Mouse (Mus musculus) NIH3T3 (cell line): ENCODE measurements around the gene Depdc1b.

Experiments
- DNase-seq: peaks from one replicate; pipeline ENCODE4 v3.0.0-alpha.2; 2012; ENCODE audit warnings: low read depth

Gene Depdc1b

DNA sequence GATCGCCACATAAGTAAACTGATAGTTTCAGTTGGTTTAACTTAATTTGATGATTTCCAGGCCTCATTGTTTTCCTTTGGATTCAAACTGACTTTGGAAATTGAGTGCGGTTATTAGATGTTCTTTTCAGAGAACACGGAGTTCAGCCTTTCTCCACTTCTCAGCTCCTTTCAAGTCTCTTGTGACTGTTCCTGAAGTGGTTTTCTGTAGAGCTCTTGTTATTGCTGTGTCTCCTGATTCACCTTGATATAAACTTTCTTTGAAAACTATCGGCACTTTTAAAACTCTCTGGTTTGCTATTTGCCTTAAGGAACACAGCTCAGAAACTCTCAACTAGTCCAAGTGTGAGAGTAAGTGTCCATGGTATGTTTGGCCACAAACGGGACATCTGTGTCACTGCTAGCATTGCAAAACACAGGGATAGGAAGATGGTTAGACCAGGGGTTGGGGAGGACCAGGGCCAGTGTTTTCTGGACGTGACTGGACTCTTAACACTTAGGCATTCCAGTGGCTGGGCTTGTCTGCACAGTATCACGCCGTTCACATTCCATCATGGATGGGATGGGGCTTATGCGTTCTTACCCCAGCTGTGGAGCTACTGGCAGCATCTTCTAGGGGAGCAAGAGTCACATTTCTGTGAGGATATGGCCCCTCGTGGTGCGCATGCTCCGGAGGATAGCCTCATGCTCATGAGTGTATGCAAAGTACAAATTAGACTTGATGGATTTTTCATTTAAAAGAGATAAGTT is 38.8 kb downstream of the Depdc1b start:
- DNase-seq, result no peak

DNA sequence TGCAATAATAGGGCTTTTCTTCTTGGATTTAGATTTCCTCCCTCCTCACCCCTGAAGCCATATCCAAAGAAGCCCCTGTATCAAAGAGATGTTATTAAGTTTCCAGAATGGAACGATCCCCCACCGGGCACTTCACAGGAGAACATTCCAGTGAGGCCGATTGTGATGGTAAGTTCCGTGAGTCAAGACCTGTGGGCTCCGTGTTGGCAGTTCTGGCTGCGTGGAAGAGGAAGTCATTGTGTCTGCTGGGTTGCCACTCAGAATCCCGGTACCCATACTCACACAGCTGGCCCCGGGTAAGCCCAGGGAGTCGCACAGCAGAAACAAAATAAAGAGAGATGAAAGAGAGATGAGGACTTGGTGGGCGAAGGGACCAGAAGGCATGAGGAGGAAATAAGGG is 41.2 kb downstream of the Depdc1b start:
- no peak for DNase-seq

DNA sequence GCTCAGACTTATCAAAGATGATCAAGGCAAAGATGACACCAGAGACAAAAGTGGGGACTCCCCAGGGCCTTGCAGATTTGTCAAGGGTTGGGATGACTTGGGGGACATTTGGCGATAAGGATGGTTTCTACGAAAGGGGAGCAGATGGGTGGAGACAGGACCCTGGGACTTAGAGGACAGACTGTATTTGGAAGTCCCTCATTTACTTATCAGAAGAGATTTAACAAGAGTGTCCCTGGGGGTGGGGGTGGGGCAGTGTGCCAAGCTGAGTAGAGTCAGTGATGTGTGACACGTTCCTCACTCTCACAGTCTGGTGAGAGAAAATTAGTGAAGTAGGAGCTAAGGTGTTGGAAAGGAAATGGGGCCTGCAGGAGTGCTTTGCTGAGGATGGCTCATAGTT is 42.1 kb downstream of the Depdc1b start:
- no peak for DNase-seq

DNA sequence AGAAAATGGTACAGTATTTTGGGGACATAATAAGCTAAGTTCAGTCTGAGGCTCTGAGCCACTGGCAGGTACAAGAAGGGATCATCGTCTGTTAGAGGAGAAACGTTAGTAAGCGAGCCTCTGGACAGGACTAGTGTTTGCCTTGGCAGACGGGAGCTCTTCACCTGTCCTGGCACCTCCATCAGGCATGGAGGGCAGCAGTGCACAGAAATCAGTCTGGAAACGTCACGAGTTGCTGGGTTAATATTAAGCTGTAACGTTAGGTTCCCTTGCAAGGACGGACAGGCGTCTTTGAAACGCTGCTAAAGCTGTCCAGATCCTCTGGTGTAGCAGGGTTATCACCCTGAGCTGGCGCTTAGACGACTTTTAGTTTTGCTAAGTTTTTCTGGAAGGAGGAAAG is 51.4 kb downstream of the Depdc1b start:
- no peak for DNase-seq

DNA sequence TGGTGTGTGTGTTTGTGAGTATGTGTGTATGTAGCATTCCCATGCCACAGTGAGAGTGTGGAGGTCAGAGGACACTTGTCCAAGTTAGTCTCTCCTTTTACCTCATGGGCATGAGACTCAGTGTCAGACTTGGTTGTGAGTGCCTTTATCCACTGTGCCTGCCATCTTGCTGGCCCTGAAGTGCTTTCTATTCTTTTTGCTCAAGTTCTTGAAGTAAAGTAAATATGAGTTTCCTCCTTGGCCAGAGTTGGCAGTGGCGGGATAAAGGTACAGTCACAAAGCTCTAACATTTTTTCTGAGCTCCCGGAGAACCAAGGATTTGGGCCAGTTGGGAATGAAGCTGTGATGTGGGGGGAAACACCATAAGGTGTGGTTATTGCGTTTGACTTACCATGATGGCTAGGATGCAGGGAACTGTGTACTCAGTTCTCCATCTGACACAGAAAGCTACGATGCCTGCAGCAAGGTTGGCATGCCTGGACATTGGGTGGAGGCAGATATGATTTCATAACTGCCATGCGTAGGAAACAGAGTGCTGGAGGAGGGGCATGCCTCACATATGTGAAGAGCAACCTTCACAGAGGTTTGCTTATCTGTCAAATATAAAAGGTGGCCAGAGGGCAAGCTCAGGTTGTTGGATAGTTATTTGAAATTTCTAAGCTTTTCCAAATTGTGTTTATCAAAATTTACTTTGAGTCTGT is 54.3 kb downstream of the Depdc1b start:
- no peak for DNase-seq

DNA sequence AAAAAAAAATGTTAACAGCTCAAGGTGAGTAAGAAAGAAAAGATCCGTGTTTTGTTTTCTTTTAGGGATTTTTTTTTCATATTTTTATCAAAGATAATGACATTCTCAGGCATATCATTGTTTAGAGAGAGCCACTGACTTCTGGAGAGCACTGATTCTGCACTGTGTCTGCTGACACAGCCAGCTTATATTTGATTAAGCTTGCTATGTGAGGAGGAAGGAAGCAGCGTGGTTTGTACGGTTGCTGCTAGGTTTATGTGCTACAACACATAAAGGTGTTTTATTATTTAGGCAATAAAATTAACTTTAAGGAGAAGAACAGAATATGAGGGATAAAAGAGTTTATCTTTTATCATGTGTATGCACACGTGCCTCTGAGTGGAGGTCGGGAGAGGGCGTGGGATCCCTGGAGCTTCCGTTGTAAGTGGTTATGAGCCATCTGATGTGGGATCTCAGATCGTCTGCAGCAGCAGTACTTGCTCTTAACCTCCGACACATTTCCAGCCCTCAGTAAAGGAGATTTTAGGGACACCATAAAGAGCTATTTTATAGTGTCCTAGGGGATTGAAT is 55.3 kb downstream of the Depdc1b start:
- DNase-seq, result no peak

DNA sequence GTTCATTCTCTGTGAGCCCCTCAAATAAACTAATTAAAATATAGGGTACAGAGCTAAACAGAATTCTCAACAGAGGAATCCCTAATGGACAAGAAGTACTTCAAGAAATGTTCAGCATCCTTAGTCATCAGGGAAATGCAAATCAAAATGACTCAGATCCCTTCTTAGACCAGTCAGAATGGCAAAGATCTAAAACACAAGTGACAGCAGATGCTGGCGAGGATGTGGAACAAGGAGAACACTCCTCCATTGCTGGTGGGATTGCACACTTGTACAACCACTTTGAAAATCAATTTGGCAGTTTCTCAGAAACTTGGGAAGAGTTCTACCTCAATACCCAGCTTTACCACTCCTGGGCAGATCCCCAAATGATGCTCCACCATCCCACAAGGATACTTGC is 57.1 kb downstream of the Depdc1b start:
- no peak for DNase-seq

DNA sequence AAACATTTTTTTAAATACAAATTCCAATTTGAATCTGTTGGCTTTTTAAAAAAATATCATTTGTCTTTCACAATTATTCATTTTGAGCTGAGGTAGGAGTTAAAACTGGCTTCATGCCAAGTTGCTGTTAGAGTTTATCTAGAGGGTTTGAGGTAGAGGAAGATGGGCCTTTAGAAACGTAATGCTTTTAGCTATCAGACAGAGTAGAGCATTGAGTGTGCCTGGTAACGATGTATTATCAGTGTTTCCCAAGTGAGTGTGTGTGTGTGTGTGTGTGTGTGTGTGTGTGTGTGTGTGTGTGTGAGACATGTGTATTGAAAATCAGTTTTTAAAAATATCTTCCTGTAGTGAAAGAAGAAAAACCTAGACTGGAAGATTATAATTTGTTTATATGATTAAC is 60.5 kb downstream of the Depdc1b start:
- DNase-seq, result no peak

DNA sequence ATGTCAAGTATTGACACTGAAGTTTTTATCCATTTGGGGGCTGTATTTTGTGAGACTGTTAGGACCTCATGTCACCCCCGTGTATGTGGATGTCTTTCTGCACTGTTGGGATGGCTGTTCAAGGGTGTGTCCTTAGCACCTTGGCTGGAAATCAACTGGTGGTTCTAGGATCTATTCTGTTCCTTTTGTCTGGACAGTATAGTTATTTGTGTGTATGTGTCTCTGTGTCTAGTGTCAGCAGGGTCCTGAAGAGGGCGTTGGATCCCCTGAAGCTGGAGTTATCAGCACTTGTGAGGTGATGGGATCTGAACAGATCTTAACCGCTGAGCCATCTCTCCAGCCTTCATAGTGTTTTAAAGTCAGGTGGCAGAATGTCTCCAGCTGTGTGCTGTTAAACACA is 65.0 kb downstream of the Depdc1b start:
- DNase-seq, result no peak

DNA sequence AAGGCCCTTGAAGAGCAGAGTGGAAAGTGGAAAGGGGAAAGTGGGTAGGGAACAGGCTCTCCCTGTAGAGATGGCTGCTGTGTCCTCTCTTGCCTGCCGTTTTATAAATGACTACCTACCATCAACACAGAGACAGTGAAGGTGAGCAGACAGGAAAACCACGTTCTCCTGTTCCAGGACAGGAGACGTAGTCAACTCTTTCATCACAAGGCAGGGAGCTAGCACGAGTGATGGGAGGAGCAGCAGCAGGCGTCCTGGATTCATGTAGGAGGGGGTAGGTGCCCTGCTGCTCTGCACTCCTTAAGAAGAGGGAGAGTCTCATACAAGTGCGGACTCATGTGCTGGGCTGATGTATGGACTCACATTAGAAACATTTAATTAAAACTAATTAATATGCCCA is 66.9 kb downstream of the Depdc1b start:
- DNase-seq, result no peak

DNA sequence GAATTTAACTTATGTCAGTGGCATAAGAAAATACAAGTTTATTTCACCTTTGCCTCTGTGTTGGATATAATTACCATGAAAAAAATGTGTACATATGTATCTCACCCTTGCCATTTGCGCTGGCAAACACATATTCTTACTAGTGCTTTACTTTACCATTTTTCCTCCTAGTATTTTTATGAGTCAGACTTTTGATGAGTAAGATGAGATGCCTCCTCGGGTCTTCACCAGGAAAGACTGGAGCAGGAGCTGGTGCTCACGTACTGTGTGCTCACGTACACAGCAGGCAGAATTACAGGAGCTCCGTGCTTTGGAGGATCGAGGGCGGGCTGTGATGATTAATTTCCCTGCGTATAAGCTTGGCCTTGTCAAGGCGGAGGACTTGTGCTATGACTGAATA is 69.9 kb downstream of the Depdc1b start:
- peak; percentile 5 for DNase-seq

DNA sequence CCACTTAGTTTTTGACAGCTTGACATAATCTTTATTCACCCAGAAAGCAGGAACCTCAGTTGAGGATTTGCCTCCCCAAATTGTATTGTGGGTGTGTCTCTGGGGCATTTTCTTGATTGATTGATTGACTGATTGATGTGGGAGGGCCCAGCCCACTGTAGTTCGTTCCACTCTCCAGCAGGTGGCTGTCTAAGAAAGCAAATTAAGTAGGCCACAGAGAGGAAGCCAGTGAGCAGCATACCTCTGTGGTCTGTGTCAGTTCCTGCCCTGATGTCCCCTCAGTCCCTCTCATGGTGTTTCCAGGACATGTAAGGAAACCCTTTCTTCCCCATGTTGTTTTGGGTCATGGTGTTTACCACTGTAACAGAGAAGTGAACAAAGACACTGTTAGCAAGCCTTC is 74.4 kb downstream of the Depdc1b start:
- peak; percentile 65 for DNase-seq

DNA sequence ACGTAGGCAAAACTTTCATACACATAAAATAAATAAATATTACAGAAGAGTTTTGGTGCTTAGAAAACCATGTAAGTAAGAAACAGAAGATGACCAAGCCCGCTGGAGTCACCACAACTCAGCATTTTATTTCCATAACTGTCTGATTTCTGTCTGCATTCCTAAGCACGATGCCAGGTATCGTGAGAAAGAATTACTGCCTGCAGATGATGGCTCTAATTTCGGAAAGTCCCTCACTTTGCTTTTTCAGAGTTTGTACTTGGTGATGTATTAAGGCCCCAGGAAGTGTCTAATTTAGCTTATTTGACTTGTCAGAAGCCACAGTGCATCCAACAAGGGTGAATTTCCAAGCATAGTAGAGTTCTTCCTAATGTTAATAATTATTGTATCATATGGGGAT is 87.1 kb downstream of the Depdc1b start:
- no peak for DNase-seq

DNA sequence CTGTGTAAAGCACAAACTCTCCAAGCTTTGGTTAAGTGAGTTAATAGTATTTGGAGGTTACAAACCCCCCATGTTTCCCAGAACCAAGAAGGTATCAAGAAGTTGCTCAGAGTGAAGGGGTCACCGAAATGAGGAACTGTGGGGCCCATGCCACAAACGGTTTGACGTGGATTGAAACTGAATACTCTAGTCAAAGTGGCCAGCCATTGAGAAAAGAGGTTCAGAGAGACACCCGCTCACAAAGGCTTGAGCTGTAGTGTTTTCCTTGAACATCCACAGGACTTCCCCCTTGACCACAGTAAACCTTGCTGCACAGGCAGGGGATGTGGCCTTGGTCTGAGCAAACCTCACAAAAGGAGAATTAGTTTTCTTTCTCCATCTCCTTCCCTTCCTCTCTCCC is 88.2 kb downstream of the Depdc1b start:
- no peak for DNase-seq

DNA sequence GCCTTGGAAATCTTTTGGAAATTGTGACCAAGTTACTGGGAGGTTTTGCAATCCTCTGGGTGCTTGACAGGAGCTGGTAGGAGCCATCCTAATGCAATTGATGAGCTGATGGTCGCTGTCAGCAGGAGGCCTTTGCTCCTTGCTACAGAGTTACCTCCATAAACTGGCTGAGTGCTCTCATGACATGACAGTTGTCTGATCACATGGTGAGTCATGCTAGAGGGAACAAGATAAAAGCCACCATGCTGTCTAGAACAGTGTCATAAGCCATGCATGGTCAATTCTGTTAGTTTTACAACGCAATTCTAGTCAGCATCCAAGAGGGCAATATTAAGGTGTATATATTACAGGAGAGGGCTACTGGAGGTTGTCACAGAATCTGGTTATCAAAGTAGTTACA is 99.3 kb downstream of the Depdc1b start:
- DNase-seq, result no peak

DNA sequence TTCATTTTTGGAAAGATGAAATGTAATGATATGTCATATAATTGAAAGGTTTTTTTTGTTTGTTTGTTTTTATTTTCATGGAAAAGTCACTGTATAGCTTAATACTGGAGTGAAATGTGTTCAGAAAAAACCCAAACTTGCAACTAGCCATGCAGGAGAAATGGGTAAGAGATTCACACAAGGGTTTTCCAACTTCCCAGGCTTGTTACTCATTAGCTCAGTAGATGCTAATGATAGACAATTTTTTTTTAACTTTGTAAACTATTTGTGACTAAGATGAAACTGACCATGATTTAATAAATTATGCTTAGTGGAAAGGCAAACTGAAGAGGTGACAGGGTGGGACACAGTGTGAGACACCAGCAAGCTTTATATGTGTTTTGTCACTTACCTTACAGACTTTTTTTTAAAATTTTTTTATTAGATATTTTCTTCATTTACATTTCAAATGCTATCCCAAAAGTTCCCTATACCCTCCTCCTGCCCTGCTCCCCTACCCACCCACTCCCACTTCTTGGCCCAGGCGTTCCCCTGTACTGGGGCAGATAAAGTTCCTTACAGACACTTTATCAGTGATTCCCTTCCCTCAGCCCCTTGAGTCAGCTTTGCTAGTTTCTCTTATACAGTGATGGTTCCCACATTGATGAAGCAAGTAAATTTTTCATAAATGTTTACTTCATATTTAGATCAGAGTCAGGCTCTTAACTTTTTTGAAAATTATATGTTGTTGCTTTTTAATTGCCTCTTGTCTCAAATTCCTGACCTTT is 102.8 kb downstream of the Depdc1b start:
- no peak for DNase-seq

DNA sequence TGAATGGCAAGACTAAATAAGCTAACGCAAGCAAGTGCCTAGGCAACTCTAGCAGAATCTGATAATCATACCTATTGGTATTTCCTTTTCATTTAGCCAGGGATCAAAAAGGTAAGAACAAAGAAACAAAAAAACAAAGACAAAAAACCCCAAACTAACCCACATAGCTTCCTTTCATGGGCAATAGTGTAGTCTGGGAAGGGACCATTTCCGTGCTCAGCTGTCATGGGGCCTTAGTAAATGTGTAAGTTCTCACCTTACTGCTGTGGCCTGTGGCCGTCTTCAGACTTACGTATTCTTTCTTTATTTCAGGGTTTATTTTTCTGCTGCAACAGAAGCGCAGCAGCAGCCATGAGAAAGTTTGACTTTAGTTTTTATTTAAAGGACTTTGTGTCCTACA is 110.2 kb downstream of the Depdc1b start:
- no peak for DNase-seq

DNA sequence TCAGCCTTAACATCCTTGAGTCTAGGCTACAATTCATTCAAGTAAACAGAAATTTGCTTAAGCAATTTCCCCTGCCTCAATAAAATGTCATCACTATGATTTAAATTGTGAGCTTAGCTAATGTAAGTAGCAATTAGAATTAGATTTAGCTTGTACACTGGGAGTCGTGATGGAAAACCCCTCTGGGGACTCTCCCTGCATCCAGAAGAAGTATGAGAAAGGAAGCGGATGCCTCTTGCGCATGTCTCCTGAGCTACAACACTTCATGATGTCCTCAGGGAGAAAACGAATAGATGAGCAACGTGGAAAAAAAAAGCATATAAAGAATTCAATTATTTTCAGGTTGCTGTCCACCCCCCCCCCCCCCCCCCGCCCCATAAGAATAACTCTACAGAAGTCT is 112.7 kb downstream of the Depdc1b start:
- DNase-seq, result no peak

DNA sequence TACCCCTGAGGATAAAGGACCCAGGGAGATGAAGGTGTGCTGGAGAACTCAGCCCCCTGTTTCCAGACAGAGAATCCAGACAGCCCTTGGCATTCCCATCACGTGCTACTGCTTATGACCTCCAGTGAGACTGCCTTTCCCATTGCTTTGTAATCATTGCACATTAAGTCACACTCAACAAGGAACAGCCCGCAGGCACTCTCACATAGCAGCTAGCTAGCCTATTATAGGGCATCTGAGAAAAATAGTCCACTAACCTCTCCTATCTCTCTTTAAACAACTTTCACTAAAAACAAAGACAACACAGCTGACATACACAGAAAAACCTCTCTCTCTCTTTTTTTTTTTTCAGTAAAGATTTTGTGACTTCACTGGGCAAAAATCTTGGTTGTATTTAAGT is 113.5 kb downstream of the Depdc1b start:
- no peak for DNase-seq

DNA sequence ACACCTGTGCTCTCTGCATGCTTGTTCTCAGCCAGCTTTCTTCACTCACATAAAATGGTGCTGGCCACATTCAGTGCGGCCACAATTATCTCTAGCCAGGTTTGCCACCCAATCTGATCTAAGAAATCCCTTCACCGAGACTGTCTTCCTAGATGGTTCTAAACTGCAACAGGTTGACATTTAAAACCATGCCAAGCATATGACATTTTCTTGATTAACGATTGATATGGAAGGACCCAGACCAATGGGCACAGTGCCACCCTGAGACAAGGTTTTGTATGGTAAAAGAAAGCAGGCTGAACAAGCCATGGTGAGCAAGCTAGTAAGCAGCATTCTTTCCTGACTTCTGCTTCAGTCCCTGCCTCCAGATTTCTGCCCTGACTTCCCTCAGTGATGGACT is 115.6 kb downstream of the Depdc1b start:
- no peak for DNase-seq

DNA sequence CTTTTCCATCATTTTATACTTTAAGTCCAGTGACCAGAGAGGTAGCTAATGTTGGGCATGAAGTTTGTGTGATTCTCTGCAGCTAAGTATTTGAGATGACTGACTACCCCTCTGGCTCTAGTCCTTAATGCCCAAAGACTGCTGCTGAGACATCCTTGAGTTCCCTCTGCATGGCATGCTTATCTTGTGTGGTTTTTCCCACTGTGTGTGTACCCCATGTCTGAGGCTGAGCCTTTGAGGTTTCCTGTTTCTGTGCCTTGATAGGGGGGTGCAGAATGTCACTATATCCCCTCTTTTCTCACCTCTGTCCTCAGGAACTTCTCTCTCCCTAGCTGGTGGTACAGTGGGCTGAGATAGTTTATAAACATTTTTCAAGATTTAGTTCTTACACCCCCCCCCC is 119.6 kb downstream of the Depdc1b start:
- DNase-seq, result no peak

DNA sequence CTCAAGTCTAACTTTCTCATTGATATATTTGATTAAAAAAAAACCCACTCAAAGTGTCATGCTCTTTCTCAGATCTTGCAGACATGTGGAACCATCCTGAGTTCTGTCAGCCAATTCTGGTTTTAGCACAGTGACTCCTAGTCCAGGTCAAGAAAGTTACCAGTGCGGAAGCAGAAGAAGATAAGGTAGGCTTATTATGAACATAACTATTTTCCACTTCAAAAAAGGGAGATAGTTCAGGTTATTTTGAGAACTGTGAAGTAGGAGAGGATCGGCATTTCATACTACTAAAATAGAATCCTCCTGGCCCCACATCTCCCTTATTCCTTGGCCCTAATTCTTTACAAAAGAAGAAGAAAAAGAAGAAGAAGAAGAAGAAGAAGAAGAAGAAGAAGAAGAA is 121.3 kb downstream of the Depdc1b start:
- DNase-seq, result no peak

DNA sequence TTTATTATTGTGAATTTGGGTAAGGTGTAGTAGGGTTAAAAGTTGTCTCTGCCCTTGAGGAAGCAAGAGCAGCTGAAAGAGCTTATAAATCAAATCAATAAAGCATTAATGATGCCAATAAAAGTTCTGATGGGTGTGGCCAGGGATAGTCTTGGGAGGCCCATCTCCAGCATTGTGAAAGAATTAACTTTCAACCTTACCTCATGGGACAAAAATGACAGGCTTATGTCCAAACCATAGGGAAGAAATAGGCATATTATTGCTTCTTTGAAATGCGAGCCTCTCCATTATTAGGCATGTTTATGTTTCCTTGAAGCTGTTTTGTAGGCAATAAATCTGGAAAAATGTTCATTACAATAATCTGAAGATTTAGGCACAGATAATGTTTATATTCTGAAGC is 122.9 kb downstream of the Depdc1b start:
- DNase-seq, result no peak
